Mouse (Mus musculus): ENCODE data around the gene Acvr1c.

The Acvr1c gene

GRCm38 (mm10) chr2:58282259-58282910, 75.3 kb downstream of the Acvr1c start:
- DNase-seq (ENCODE audit: low spot score): peak; percentile 17

DNA sequence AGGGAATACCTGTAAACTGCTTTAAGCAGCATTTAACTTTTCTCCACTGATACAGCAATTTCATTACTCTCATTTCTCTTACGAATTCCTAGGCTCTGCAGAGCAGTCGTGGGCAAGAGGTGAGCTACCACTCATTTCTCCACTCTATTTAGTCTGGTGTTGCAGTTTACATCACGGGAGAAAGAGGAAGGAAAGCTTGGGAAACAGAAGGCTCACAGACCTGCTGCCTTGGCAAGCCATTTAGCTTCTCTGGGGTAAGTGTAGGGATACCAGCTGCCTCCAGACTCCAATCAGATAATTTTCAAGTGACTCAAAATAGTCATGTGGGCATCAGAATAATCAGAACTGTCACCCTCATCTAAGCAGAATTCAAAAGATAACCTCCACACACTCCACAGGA, 76.6 kb downstream of the Acvr1c start:
- no peak for DNase-seq (ENCODE audit: low spot score)

DNA sequence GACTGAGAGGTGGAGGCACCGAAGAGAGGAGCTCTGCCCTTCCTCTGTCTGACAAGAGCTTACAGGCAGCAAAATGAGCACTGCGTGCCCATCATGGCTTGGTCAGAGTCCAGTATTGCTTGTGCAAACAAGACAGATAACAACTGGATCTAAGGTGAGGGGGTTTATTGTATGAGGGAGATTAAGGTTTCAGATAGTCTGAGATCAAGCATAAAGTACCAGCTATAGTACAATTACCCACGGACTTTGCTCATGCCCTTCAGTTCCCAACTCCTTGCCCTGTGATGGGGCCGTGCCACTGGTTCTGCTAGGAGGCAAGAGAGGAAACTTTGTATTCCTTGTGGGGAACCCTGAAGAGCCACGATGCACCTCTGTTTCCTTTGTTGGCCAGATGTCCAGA, 78.5 kb downstream of the Acvr1c start:
- DNase-seq (ENCODE audit: low spot score): no peak

DNA sequence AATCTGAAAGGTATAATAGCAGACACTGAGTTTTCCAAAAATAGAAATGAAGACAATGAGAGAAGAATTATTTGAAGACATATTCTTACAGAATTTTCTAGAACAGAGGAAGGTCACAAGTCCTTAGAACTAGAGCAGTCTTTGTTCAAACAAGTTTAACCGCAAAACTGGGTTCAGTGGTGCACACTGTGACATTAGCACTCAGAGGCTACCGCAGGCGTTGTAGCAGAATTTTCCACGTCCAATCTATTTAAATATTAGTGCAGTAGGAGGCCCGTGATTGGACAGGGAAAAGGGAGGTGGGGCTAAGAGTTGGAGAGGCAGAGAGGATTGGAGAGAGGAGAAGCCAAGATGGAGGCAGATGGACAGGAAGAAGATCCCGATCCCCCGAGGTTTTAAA, 81.2 kb downstream of the Acvr1c start:
- DNase-seq (ENCODE audit: low spot score): no peak

- DNase-seq (ENCODE audit: low spot score): no peak
These were observed 117.1 kb downstream of the Acvr1c start for GRCm38 (mm10) chr2:58240639-58241038.

GRCm38 (mm10) chr2:58237487-58237886, 120.2 kb downstream of the Acvr1c start:
- no peak for DNase-seq (ENCODE audit: low spot score)
